Mouse (Mus musculus): ENCODE measurements around the gene Unc80.
"Not testable (repeated sequence)": the region's sequence is repeated elsewhere in the genome, so short reads cannot be mapped to it uniquely, and the experiment has no call there.

Unc80 gene

GRCm38 (mm10) chr1:66608304-66608703, 140.1 kb downstream of the Unc80 start:
- no peak for DNase-seq (ENCODE audit: low read depth in 2 of 2, low spot score in 2 of 2)

- DNase-seq (ENCODE audit: low read depth in 2 of 2, low spot score in 2 of 2), result no peak
Observed at GRCm38 (mm10) chr1:66617188-66617587, 149.0 kb downstream of the Unc80 start.

- no peak for DNase-seq (ENCODE audit: low read depth in 2 of 2, low spot score in 2 of 2)
Observed at GRCm38 (mm10) chr1:66638177-66638576, 170.0 kb downstream of the Unc80 start.

GRCm38 (mm10) chr1:66646894-66647293, 178.7 kb downstream of the Unc80 start:
- no peak for DNase-seq (ENCODE audit: low read depth in 2 of 2, low spot score in 2 of 2)

GRCm38 (mm10) chr1:66649568-66649967, 181.4 kb downstream of the Unc80 start:
- DNase-seq (ENCODE audit: low read depth in 2 of 2, low spot score in 2 of 2), result no peak

GRCm38 (mm10) chr1:66650006-66650405, 181.8 kb downstream of the Unc80 start:
- DNase-seq (ENCODE audit: low read depth in 2 of 2, low spot score in 2 of 2), result no peak

GRCm38 (mm10) chr1:66655119-66655746, 187.1 kb downstream of the Unc80 start:
- DNase-seq (ENCODE audit: low read depth in 2 of 2, low spot score in 2 of 2), result no peak

GRCm38 (mm10) chr1:66655747-66656119, 187.6 kb downstream of the Unc80 start:
- DNase-seq (ENCODE audit: low read depth in 2 of 2, low spot score in 2 of 2), result no peak

- DNase-seq (ENCODE audit: low read depth in 2 of 2, low spot score in 2 of 2), result no peak
Observed at GRCm38 (mm10) chr1:66671475-66671874, 203.3 kb downstream of the Unc80 start.

- DNase-seq (ENCODE audit: low read depth in 2 of 2, low spot score in 2 of 2), result no peak
Observed at GRCm38 (mm10) chr1:66672812-66673211, 204.6 kb downstream of the Unc80 start.

GRCm38 (mm10) chr1:66677928-66678327, 209.8 kb downstream of the Unc80 start:
- DNase-seq (ENCODE audit: low read depth in 2 of 2, low spot score in 2 of 2), result no peak

GRCm38 (mm10) chr1:66678662-66679061, 210.5 kb downstream of the Unc80 start:
- no peak for DNase-seq (ENCODE audit: low read depth in 2 of 2, low spot score in 2 of 2)

GRCm38 (mm10) chr1:66682974-66683373, 214.8 kb downstream of the Unc80 start:
- DNase-seq (ENCODE audit: low read depth in 2 of 2, low spot score in 2 of 2), result no peak

GRCm38 (mm10) chr1:66691772-66692171, 223.6 kb downstream of the Unc80 start:
- DNase-seq (ENCODE audit: low read depth in 2 of 2, low spot score in 2 of 2), result no peak

GRCm38 (mm10) chr1:66692308-66692707, 224.1 kb downstream of the Unc80 start:
- no peak for DNase-seq (ENCODE audit: low read depth in 2 of 2, low spot score in 2 of 2)

GRCm38 (mm10) chr1:66692780-66693392, 224.7 kb downstream of the Unc80 start:
- DNase-seq (ENCODE audit: low read depth in 2 of 2, low spot score in 2 of 2), result no peak

GRCm38 (mm10) chr1:66694266-66694665, 226.1 kb downstream of the Unc80 start:
- DNase-seq (ENCODE audit: low read depth in 2 of 2, low spot score in 2 of 2), result no peak

GRCm38 (mm10) chr1:66695296-66695695, 227.1 kb downstream of the Unc80 start:
- DNase-seq (ENCODE audit: low read depth in 2 of 2, low spot score in 2 of 2), result no peak

- not testable (repeated sequence) for DNase-seq (ENCODE audit: low read depth in 2 of 2, low spot score in 2 of 2)
Observed at GRCm38 (mm10) chr1:66699630-66700029, 231.5 kb downstream of the Unc80 start.

- DNase-seq (ENCODE audit: low read depth in 2 of 2, low spot score in 2 of 2), result no peak
Observed at GRCm38 (mm10) chr1:66700149-66700692, 232.1 kb downstream of the Unc80 start.

GRCm38 (mm10) chr1:66700693-66701575, 232.8 kb downstream of the Unc80 start, which contains the start of gene Rpe:
Gene Rpe (plus strand): TSS chr1:66700831.
- peak; percentile 86 to 87 for DNase-seq (ENCODE audit: low read depth in 2 of 2, low spot score in 2 of 2)

- no peak for DNase-seq (ENCODE audit: low read depth in 2 of 2, low spot score in 2 of 2)
Observed at GRCm38 (mm10) chr1:66701576-66701940, 233.4 kb downstream of the Unc80 start.
